Mouse (Mus musculus): ENCODE measurements around the gene Ubr1.

GRCm38 (mm10) chr2:121004018-121004811 lies 33.7 kb upstream of the Ubr1 start:
- TF ChIP-seq CTCF (IDR thresholded peaks at IDR 0.05; ENCODE audit: borderline replicate concordance, insufficient read depth, low read depth, low read length) (no peak), POLR2A (IDR thresholded peaks at IDR 0.05; ENCODE audit: borderline replicate concordance, insufficient read depth, low read length) (no peak)
